Mouse (Mus musculus) kidney, embryonic 16.5 days (tissue): Measurements from ENCODE around the gene Scaf1. TPM values are rescaled to one million over a fixed set of nuclear protein-coding genes. Genes with fewer than 3 reads are reported as not detected.
"Not testable (repeated sequence)": the region's sequence is repeated elsewhere in the genome, so short reads cannot be mapped to it uniquely, and the experiment has no call there.

ENCODE experiments used
- ATAC-seq: fragments of 200-750 bp; cut with Nextera tagmentation; 2 replicates; pipeline ENCODE4 v1.8.0; 2017; ENCODE audit warnings: moderate TSS enrichment; ENCODE audit not compliant: low FRiP score, low TSS enrichment
- H3K27ac ChIP-seq: fragments of 300-500 bp; sonication (generic); 2 replicates; pipeline ENCODE4 v1.5.1; 2014; ENCODE audit warnings: low read length
- H3K27me3 ChIP-seq: fragments of 300-500 bp; sonication (generic); 2 replicates; pipeline ENCODE4 v1.6.1; 2014; ENCODE audit warnings: low read length, control low read depth, mixed read lengths; ENCODE audit not compliant: insufficient read depth
- H3K36me3 ChIP-seq: fragments of 300-500 bp; sonication (generic); 2 replicates; pipeline ENCODE4 v1.6.1; 2014; ENCODE audit warnings: low read length, control low read depth, mixed read lengths; ENCODE audit not compliant: insufficient read depth
- H3K4me1 ChIP-seq: fragments of 300-500 bp; sonication (generic); 2 replicates; pipeline ENCODE4 v1.6.1; 2014; ENCODE audit warnings: low read length, control low read depth, mixed read lengths; ENCODE audit not compliant: insufficient read depth
- H3K4me2 ChIP-seq: fragments of 300-500 bp; sonication (generic); replicated peaks from 2 replicates; pipeline ENCODE4 v1.6.1; 2014; ENCODE audit warnings: low read depth, low read length
- H3K4me3 ChIP-seq: fragments of 300-500 bp; sonication (generic); 2 replicates; pipeline ENCODE4 v1.5.1; 2014; ENCODE audit warnings: mild to moderate bottlenecking, low read length
- H3K9ac ChIP-seq: fragments of 300-500 bp; sonication (generic); replicated peaks from 2 replicates; pipeline ENCODE4 v1.6.1; 2014; ENCODE audit warnings: low read length
- H3K9me3 ChIP-seq: fragments of 300-500 bp; sonication (generic); 2 replicates; pipeline ENCODE4 v1.6.1; 2016; ENCODE audit warnings: low read length, control low read depth
- WGBS: fragments of 180-500 bp; shearing (Covaris S2); extraction: QIAGEN DNeasy Blood & Tissue Kit; methylation state at CpG from one replicate; pipeline ENCODE4 v1.1.7; 2014; 5-methylcytosine and 5-hydroxymethylcytosine counted together
- polyA plus RNA-seq: library from polyadenylated mRNA; unstranded; fragments of >200 nt; fragmentation: Nextera tagmentation; extraction: Ambion mirVana; gene quantifications from 2 replicates; pipeline ENCODE4 v1.2.1, GENCODE M21; 2015

Scaf1 gene
- polyA plus RNA-seq, 1 experiment from 2014 or later = 30.6 TPM

DNA sequence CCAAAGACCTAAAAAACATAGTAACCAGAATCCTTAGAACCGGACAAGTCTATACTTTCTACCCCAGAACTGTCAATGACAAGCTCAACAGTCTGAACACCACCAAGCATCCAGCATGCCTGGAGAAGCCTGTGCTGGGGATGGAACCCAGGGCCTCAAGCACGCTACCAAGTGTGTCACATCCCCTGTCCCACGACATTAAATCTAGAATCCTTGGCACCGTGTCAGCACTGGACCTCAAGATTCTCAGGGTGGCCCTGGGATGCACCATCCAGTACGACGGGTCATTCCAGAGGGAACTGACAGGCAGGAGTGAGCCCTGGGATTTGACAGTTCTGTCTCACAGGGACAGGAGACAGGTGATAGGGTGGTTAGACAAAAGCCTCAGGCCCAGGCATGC is 13.8 kb upstream of the Scaf1 start:
- no peak for ATAC-seq
- Histone ChIP-seq H3K4me3 (no peak overlapping the region), H3K4me2 (no peak overlapping the region), H3K9me3 (no peaks in the 10 kb centered on the region), H3K9ac (no peak overlapping the region), H3K36me3 (peaks cover 79% of the 10 kb centered on the region), H3K27ac (no peak overlapping the region), H3K4me1 (no peaks in the 10 kb centered on the region), H3K27me3 (no peaks in the 10 kb centered on the region)
- WGBS = 95% methylated on average over 6 of the region's 6 CpGs

DNA sequence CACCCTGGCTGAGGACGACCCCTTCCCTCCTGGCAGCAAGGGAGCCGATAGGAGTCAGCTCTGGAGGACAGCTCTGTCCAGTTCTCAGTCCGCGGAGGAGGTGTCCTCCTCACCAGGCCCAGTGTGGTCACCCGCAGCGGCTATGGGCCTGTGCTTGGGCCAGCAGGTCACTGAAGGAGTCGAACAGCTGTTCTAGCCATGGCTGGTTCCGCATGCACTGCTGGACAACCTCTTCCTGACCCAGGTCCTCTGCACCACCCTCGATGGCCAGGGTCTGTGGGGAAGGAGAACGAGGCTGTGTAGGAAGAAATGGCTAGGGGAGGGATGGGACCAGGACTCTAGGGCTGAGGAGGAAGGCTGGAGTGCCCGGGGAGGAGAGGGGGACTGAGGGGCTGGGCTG is 12.2 kb upstream of the Scaf1 start:
- H3K4me3 ChIP-seq = no peak overlapping the region
- 84% methylated on average over 11 of the region's 11 CpGs for WGBS
- H3K36me3 ChIP-seq = peaks cover 63% of the 10 kb centered on the region
- no peak overlapping the region for H3K27ac ChIP-seq
- no peaks in the 10 kb centered on the region for H3K27me3 ChIP-seq
- H3K4me1 ChIP-seq = no peaks in the 10 kb centered on the region
- H3K9me3 ChIP-seq = no peaks in the 10 kb centered on the region
- H3K9ac ChIP-seq = no peak overlapping the region
- no peak overlapping the region for H3K4me2 ChIP-seq
- ATAC-seq = no peak

DNA sequence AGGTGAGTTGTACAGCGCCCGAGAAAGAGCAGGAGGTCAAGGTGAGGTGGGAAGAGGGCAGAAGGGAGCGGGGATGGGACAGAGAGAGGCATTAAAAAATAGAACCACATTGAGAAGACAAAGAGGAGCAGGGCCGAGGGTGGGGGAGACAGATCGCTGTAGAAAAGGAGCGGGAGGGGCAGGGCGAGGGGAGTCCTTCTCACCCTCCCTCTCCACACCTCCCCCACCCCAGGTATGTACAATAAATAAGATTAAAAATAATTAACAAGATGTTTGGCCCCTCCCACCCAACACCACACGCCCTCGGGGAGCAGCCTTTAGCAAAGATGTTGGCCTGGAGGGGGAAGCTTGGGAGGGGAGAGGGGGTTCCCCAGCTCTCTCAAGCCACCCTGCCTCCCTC is 11.6 kb upstream of the Scaf1 start:
- Histone ChIP-seq H3K9me3 (no peaks in the 10 kb centered on the region), H3K4me2 (no peak overlapping the region), H3K4me3 (no peak overlapping the region), H3K9ac (no peak overlapping the region), H3K4me1 (no peaks in the 10 kb centered on the region), H3K27me3 (no peaks in the 10 kb centered on the region), H3K36me3 (peaks cover 57% of the 10 kb centered on the region), H3K27ac (no peak overlapping the region)
- ATAC-seq = no peak
- WGBS = 89% methylated on average over 9 of the region's 9 CpGs

DNA sequence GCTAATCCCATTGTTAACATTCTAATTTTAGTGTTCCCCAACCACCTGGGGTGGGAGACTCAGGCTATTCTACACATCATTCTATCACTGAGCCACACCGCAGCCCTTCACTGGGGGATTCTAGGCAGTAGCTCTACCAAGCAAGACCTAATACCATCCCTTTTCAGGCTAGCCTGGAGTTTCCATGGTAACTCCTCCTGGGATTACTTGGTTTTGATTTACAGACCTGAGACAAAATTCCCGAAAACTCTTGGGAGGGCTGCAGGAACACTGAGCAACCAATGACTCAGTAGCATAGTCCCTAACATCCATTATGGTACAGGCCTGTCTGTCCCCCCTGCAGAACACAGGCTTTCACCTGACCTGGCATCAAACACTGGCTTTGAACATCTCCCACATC is 10.1 kb upstream of the Scaf1 start:
- H3K9me3 ChIP-seq = no peaks in the 10 kb centered on the region
- peaks cover 43% of the 10 kb centered on the region for H3K36me3 ChIP-seq
- no peak overlapping the region for H3K4me2 ChIP-seq
- no peak overlapping the region for H3K4me3 ChIP-seq
- 63% methylated on average over 2 of the region's 2 CpGs for WGBS
- no peak overlapping the region for H3K27ac ChIP-seq
- no peak for ATAC-seq
- H3K27me3 ChIP-seq = no peaks in the 10 kb centered on the region
- H3K4me1 ChIP-seq = no peaks in the 10 kb centered on the region
- no peak overlapping the region for H3K9ac ChIP-seq

DNA sequence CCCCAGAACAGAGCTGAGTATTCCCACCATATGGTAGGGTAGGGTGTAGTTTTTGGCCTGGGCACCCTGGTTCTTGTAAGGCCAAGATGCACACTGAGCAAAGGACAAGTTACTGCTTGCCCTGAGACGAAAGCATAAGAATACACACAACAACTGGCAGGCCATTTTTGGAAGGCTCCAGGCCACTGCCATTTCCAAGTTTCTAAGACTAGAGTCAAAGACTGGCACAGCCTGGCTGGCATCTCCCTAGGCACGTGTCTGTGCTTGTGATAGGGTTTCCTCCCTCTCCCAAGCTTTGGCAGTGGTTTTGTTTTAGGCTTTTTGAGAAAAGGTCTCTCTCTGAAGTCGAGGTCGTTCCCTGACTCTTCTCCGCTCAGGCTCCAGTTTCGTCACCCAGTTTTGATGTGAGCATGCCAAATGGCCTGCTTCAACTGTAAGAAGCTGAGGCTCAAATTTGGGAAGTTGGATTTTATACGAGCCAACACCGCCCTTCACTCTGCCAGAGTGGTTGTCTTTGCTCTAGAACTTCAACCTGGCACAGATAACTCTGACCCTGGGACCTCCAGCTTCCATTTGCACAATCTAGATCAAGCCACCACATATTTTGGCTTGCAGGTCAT is 9.5 kb upstream of the Scaf1 start:
- WGBS = 78% methylated on average over 8 of the region's 8 CpGs
- H3K4me3 ChIP-seq = no peak overlapping the region
- H3K4me1 ChIP-seq = no peaks in the 10 kb centered on the region
- H3K27ac ChIP-seq = no peak overlapping the region
- no peak overlapping the region for H3K4me2 ChIP-seq
- H3K27me3 ChIP-seq = no peaks in the 10 kb centered on the region
- no peaks in the 10 kb centered on the region for H3K9me3 ChIP-seq
- ATAC-seq = no peak
- peaks cover 38% of the 10 kb centered on the region for H3K36me3 ChIP-seq
- no peak overlapping the region for H3K9ac ChIP-seq

DNA sequence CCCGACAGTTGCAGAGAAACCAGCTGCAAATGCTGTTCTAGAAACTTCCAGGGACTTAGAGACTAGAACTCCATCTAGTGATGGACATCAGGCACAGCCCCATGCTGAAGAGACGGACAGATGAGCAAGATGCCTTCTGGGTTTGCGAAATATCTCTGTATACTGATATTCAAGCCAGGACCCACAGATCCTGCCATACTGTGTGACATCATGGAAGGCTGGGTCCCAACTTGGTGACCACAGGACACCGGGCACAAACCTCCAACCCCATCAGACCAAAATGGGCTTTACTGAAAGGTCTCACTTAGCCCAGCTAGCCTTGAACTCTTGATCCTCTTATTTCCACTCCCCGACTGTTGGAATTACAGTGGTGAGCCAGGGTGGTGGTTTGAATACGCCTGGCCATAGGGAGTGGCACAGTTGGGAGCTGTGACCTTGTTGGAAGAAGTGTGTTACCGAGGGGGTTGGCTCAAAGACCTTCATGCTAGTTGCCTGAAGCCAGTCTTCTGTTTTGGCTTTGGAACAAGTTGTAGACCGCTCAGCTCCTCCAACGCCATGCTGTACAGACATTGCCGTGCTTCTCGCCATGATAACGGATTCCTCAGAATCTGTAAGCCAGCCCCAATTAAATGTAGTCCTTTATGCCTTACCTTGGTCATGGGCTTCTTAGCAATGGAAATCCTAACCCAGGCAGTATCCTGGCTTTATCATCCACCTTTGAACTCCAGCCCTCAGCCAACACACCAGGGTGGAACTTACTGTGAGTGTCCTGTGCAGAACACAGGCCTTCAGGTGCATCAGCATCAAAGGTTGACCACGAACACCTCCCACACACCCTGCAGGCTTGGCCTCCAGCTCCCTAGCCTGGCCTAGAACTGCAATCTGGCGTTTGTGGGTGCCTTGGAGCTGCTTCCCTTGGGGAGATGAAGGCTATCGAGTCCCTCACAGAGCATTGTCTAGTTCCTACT is 8.4 kb upstream of the Scaf1 start:
- Histone ChIP-seq H3K4me1 (no peaks in the 10 kb centered on the region), H3K9ac (no peak overlapping the region), H3K4me3 (no peak overlapping the region), H3K4me2 (no peak overlapping the region), H3K27me3 (no peaks in the 10 kb centered on the region), H3K36me3 (peaks cover 26% of the 10 kb centered on the region), H3K9me3 (no peaks in the 10 kb centered on the region), H3K27ac (no peak overlapping the region; the same call in 1 of the 2 replicates)
- no peak for ATAC-seq
- 86% methylated on average over 15 of the region's 15 CpGs for WGBS

DNA sequence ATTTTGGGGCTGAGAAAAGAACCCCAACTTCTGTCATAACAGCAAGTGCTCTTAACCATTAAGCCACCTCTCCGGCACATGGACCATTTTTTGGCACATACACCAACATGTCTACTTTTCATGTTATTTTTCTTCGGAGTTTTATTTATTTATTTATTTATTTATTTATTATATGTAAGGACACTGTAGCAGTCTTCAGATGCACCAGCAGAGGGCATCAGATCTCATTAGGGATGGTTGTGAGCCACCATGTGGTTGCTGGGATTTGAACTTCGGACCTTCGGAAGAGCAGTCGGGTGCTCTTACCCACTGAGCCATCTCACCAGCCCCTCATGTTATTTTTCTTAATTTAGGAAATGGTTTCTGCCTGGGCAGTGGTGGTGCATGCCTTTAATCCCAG is 7.5 kb upstream of the Scaf1 start:
- ATAC-seq, H3K4me1 ChIP-seq, H3K4me2 ChIP-seq, H3K27me3 ChIP-seq, H3K4me3 ChIP-seq, H3K9me3 ChIP-seq, H3K9ac ChIP-seq, H3K27ac ChIP-seq: not testable (repeated sequence)
- H3K36me3 ChIP-seq = peaks cover 20% of the 10 kb centered on the region
- 74% methylated on average over 5 of the region's 5 CpGs for whole genome bisulfite sequencing

DNA sequence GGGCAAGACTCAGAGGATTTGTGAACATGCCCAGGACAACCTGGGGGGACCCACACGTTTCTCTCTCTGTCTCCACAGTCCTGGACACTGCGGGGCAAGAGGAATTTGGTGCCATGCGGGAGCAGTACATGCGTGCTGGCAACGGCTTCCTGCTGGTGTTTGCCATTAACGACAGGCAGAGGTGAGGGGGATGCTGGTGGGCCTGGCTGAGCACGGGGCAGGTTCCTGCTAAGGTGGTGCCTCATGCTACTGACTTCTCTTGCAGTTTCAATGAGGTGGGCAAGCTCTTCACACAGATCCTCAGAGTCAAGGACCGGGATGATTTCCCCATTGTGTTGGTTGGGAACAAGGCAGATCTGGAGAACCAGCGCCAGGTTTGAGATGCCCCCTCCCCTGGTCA is 4.1 kb upstream of the Scaf1 start:
- 68% methylated on average over 9 of the region's 9 CpGs for WGBS
- no peak for ATAC-seq

DNA sequence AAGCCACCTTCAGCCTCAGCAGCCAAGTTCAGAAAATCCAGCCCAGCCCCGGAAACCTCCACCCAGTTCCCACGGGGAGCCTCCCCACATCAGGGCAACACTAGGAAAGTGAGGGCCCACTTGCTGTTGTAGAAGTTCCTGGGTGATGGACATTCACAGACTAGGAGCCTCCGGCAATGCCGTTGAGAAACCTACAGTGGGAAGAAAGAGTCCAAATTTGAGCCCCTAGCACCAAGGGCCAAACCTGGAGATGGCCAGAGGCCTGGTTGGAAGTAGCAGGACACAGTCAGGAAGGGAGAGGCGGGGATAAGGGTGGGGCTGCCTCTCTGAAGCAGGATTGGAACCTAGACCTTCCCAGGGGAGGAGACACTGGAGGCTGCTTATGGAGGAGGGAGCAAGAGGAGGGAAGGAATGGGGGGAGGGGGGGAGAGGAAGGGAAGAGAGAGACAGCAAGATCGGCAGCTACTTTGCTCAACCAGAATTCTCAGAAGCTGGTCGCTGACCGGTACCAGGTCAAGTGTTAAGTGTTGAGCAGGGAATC is 2.9 kb upstream of the Scaf1 start:
- H3K27me3 ChIP-seq = no peaks in the 10 kb centered on the region
- H3K4me1 ChIP-seq = peaks cover 21% of the 10 kb centered on the region
- peak overlapping the region; percentile 89; the same call in 1 of the 2 replicates for H3K27ac ChIP-seq
- ATAC-seq = no peak
- H3K4me3 ChIP-seq = peak overlapping the region; percentile 96
- H3K4me2 ChIP-seq = peak overlapping the region; percentile 89
- H3K9me3 ChIP-seq = no peaks in the 10 kb centered on the region
- 22% methylated on average over 8 of the region's 8 CpGs for WGBS
- no peaks in the 10 kb centered on the region for H3K36me3 ChIP-seq
- peak overlapping the region; percentile 18 for H3K9ac ChIP-seq

More for the DNA sequence above, 4.1 kb upstream of the Scaf1 start:
- Histone ChIP-seq H3K27ac (no peak overlapping the region), H3K36me3 (no peaks in the 10 kb centered on the region), H3K4me1 (peaks cover 14% of the 10 kb centered on the region; the same call in 1 of the 2 replicates), H3K4me3 (no peak overlapping the region), H3K4me2 (no peak overlapping the region), H3K9me3 (no peaks in the 10 kb centered on the region), H3K27me3 (no peaks in the 10 kb centered on the region), H3K9ac (0 out of 2 replicates have a peak overlapping the region, but pooled peaks have one; percentile 31)
